Mouse (Mus musculus) forebrain, embryonic 14.5 days (tissue): ENCODE measurements at regions not wholly inside any gene's neighbourhood (a gene's known extent, or its start where the extent isn't known, plus 50 kb on each side); places are given as distances from the start of the nearest gene placed in this dataset.

Source experiments
- ATAC-seq: fragments of 200-750 bp; cut with Nextera tagmentation; 2 replicates; pipeline ENCODE4 v1.8.0; 2017; ENCODE audit warnings: mild to moderate bottlenecking, moderate library complexity
- DNase-seq: peaks from one replicate; pipeline ENCODE4 v3.0.0-alpha.2; 2015; ENCODE audit warnings: low spot score
- H3K27ac ChIP-seq: fragments of 300-500 bp; sonication (generic); 2 replicates; pipeline ENCODE4 v1.5.1; 2014; ENCODE audit warnings: low read depth, mild to moderate bottlenecking, control low read depth, low read length, moderate library complexity
- H3K27me3 ChIP-seq: fragments of 300-500 bp; sonication (generic); replicated peaks from 2 replicates; pipeline ENCODE4 v1.6.1; 2014; ENCODE audit warnings: low read length, control low read depth, mixed read lengths; ENCODE audit not compliant: control insufficient read depth, insufficient read depth
- H3K36me3 ChIP-seq: fragments of 300-500 bp; sonication (generic); 2 replicates; pipeline ENCODE4 v1.6.1; 2014; ENCODE audit warnings: low read length, control low read depth; ENCODE audit not compliant: control insufficient read depth, insufficient read depth
- H3K4me1 ChIP-seq: fragments of 300-500 bp; sonication (generic); 2 replicates; pipeline ENCODE4 v1.6.1; 2014; ENCODE audit warnings: antibody characterized with exemption, low read length, control low read depth; ENCODE audit not compliant: control insufficient read depth, insufficient read depth
- H3K4me2 ChIP-seq: fragments of 300-500 bp; sonication (generic); 2 replicates; pipeline ENCODE4 v1.6.1; 2014; ENCODE audit warnings: mild to moderate bottlenecking, control low read depth, low read length
- H3K4me3 ChIP-seq: fragments of 300-500 bp; sonication (generic); 2 replicates; pipeline ENCODE4 v1.5.1; 2014; ENCODE audit warnings: low read depth, low read length, control low read depth
- H3K9ac ChIP-seq: fragments of 300-500 bp; sonication (generic); 2 replicates; pipeline ENCODE4 v1.6.1; 2014; ENCODE audit warnings: mild to moderate bottlenecking, low read length, control low read depth, moderate library complexity
- H3K9me3 ChIP-seq: fragments of 300-500 bp; sonication (generic); replicated peaks from 2 replicates; pipeline ENCODE4 v1.6.1; 2016; ENCODE audit warnings: low read length, control low read depth, mixed read lengths; ENCODE audit not compliant: control insufficient read depth
- WGBS: fragments of 180-500 bp; shearing (Covaris S2); extraction: QIAGEN DNeasy Blood & Tissue Kit; methylation state at CpG from one replicate; pipeline ENCODE4 v1.1.7; 2014; 5-methylcytosine and 5-hydroxymethylcytosine counted together

DNA sequence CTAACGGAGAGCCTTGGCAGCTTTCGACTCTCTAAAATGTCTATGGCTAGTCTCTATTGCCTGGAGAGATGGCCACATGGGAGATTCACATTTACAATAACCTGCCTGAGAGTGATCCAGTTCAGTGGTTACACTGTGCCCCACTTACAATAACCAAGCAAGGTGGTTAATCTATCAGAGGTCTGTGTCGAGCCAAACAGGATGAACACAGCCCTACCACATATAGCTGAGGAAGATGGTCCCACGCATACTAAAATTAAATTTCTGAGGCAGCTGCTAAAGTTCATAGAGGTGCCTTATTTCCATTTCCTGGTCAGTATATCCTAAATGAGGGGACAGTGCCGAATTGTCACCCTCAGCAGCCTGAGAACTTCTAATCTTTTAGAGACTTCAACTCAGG, 56.3 kb upstream of the Chd2 start:
- no peak overlapping the region; the same call in 1 of the 2 replicates for H3K27ac ChIP-seq
- ATAC-seq, result no peak
- DNase-seq, result no peak
- no peaks in the 10 kb centered on the region for H3K9me3 ChIP-seq
- no peak overlapping the region for H3K4me3 ChIP-seq
- no peaks in the 10 kb centered on the region for H3K36me3 ChIP-seq
- peaks cover 28% of the 10 kb centered on the region for H3K4me1 ChIP-seq
- H3K27me3 ChIP-seq, result no peaks in the 10 kb centered on the region
- H3K9ac ChIP-seq, result no peak overlapping the region
- WGBS, result 84% methylated on average over 5 of the region's 5 CpGs
- H3K4me2 ChIP-seq, result no peak overlapping the region

DNA sequence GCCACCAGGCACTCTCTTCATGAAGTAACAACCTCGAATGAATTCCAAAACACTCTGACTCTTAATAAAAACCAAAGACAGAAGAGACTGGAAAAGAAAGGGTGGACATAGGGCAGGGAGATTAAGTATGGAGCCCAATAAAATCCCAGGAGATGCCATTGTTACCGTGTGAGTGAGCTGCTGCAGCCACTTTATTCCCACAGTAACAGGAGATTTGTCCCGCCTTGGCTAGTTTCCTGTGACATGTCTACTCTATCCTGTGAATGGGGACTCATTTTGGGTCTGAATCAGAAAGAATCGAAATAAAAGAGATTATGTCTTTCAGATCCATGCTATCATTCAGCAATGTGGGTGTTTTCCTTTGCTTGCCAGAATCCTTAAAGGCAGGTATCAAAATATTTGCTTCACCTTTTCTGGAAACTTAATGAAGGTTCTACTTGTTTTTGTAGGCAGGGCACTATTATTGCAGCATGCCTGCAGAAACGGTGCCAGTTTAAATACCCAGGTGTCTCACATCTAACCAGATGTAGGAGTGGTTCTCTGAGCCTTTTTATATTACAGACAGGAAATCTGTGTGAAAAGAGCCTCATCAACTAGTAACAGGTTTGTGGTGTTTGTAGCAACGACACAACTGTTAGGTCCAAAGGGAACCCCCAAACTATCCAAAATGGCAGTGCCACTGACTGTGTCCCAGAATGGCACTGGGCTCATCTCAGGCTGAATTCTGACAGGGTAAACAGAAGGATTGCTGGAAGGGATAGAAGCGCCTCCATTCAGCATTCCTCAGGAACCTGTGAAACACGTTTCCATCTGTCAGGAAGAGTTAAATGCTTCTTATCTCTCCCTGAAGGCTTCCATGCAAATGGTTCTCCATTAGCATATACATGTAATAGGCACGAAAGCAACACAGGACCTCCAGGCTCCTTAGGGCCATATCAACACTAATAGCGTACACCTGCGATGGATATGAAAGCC, 55.5 kb upstream of the Chd2 start:
- Histone ChIP-seq H3K27ac (peak overlapping the region; percentile 93; the same call in 1 of the 2 replicates), H3K4me1 (peaks cover 28% of the 10 kb centered on the region), H3K36me3 (no peaks in the 10 kb centered on the region), H3K27me3 (no peaks in the 10 kb centered on the region), H3K9me3 (no peaks in the 10 kb centered on the region), H3K4me2 (no peak overlapping the region), H3K4me3 (no peak overlapping the region), H3K9ac (no peak overlapping the region)
- ATAC-seq, result no peak
- 41% methylated on average over 11 of the region's 11 CpGs for WGBS
- no peak for DNase-seq

DNA sequence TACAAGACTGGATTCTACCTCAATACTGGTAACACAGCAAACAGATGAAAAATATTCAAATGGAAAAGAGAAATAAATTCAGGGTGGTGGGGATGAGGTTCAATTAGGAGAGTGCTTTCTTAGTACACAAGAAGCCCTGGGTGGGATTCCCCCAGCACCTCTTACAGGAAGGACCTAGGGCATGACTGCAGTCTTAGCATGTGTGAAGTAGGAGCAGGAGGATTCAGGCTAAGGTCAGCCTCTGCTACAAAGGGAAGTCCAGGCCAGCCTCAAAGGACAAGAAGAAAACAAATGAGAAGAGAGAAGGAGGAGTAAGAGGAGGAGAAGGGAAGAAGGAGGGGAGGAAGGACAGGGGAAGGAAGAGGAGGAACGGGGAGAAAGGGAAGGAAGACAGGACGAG, 54.8 kb upstream of the Chd2 start:
- Histone ChIP-seq H3K4me1 (peaks cover 28% of the 10 kb centered on the region), H3K4me3 (no peak overlapping the region), H3K36me3 (no peaks in the 10 kb centered on the region), H3K27ac (peak overlapping the region; percentile 93; the same call in 1 of the 2 replicates), H3K27me3 (no peaks in the 10 kb centered on the region), H3K9ac (no peak overlapping the region), H3K9me3 (no peaks in the 10 kb centered on the region), H3K4me2 (peak overlapping the region; percentile 62; the same call in 1 of the 2 replicates)
- WGBS, result 48% methylated on average over 2 of the region's 2 CpGs
- no peak for DNase-seq
- no peak for ATAC-seq

DNA sequence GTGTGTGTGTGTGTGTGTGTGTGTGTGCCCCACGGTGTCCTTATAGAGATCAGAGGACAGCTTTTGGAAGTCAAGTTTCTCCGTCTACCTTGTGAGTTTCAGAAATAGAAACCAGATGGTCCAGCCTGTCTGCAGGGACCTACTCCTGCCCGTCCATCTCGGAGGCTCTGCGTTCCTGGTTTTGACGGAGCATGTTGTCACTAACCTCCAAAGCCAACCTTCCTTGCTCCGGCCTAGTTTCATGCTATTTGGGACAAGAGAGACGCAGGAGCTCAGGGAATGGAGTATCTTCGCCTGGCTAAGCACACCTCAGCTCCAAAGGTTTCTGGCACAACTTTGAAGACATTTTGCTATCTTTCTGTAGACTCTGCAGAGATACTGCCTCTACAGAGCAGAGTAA, 54.2 kb upstream of the Chd2 start:
- H3K27me3 ChIP-seq, result no peaks in the 10 kb centered on the region
- H3K4me1 ChIP-seq, result peaks cover 28% of the 10 kb centered on the region
- no peaks in the 10 kb centered on the region for H3K9me3 ChIP-seq
- WGBS, result 35% methylated on average over 9 of the region's 9 CpGs
- H3K4me2 ChIP-seq, result peak overlapping the region; percentile 62
- ATAC-seq, result 0 out of 2 replicates have a peak, but pooled peaks have one; percentile 8
- 0 out of 2 replicates have a peak overlapping the region, but pooled peaks have one; percentile 25 for H3K4me3 ChIP-seq
- DNase-seq, result no peak
- no peaks in the 10 kb centered on the region for H3K36me3 ChIP-seq
- peak overlapping the region; percentile 65 for H3K9ac ChIP-seq
- H3K27ac ChIP-seq, result peak overlapping the region; percentile 93

DNA sequence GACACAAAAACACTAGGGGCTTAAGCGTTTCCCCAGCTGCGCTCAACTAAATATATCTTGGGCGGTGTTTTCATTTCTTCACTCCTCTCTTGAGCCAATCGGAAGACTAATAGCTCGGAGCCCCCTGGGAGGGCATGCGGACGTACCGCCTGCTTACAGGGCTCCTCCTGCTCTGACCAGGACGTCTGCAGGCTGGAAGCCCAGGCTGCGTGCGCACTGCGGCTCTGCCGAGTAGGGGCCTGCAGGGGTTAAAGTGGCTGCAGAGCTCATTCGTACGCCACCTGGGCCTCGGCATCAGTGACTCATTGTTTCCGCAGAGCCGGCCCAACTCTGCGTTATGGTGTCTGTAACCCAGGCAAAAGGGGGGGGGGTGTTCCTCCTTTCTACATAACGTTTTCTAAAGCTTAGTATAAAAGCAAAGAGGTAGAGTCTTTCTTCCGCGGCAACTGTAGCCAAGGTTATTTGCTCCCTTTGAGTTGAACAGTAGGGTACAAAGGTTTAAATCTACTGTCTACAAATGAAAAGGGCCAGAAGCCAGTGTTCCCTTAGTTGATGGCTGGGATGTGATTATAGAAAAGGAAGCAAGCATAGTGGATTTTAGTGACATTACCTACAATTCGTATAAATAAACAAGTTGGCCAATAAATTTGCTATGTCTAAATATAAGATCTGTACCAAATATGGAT, 53.7 kb upstream of the Chd2 start:
- WGBS, result 2% methylated on average over 23 of the region's 23 CpGs
- Histone ChIP-seq H3K27me3 (no peaks in the 10 kb centered on the region), H3K4me3 (peak overlapping the region; percentile 25), H3K9ac (peak overlapping the region; percentile 65), H3K4me1 (peaks cover 28% of the 10 kb centered on the region), H3K36me3 (no peaks in the 10 kb centered on the region), H3K27ac (peak overlapping the region; percentile 93), H3K9me3 (no peaks in the 10 kb centered on the region), H3K4me2 (peak overlapping the region; percentile 62)
- DNase-seq (peak; percentile 96), ATAC-seq (peak; percentile 97)

DNA sequence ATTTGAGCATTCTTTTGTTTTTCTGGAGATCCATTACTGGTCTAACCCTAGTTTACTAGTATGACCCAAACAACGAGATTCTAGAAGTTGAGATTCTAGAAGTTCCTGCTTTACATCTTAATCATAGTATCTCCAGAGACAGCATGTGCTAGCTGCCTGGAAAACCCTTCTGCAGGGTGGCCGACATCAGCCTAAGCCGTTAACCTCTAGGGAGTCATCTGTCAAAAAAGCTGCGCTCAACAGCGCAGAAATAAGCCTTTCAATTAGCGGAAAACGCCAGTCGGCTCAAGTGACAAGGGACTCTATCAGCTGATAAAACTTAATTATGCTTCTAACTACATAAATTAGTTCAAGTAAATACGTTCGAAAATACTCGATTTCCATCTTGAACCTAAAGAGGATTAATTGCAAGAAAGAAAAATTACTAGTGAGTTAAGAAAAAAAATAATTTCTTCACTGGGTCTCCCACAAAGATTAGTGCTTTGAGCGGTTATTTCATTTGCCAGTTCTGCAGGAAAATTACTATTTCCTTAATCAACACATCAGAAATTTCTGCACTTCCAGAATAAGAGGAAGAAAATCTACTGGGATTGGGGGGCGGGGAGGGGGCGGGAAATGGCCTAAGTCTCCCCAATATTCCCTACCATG, 53.0 kb upstream of the Chd2 start:
- Histone ChIP-seq H3K9me3 (no peaks in the 10 kb centered on the region), H3K4me1 (peaks cover 28% of the 10 kb centered on the region), H3K36me3 (no peaks in the 10 kb centered on the region), H3K9ac (peak overlapping the region; percentile 65), H3K27me3 (no peaks in the 10 kb centered on the region), H3K27ac (peak overlapping the region; percentile 93), H3K4me3 (peak overlapping the region; percentile 25), H3K4me2 (peak overlapping the region; percentile 62)
- DNase-seq (peak; percentile 72), ATAC-seq (peak; percentile 47)
- WGBS, result under 1% methylated on average over 14 of the region's 14 CpGs

DNA sequence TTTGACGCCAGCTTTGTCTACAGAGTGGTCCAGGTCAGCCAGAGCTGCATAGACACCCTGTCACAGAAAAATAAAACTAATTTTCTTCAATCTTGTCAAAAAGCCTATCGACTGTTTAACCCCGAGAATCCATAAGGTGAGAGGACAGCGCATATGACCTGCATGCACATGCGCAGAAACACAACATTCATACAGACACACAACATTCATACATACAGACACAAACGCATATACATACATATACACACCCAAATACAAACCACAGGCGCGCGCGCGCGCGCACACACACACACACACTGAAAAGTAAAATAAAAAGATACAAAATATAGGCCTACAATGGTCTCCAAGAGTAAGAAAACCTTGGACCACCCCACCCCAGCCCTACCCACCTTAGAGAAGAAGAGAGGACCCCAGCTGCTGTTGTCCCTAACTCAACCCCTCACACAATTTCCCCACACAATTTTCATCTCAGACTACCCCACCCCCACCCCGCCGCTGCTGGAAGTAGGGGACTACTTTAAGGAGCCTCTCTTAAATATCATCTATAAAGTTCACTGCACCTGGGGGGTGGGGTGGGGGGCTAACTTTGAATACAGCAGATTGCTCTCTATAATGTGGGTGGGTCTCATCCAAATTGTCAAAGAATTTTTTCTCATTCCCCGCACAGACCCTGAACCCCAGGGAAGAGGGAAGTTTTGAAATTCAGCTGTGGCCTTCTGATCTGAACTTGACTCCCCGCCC, 52.2 kb upstream of the Chd2 start:
- H3K4me3 ChIP-seq, result no peak overlapping the region
- DNase-seq, result no peak
- no peak for ATAC-seq
- 75% methylated on average over 17 of the region's 17 CpGs for WGBS
- no peaks in the 10 kb centered on the region for H3K27me3 ChIP-seq
- no peak overlapping the region for H3K4me2 ChIP-seq
- H3K36me3 ChIP-seq, result no peaks in the 10 kb centered on the region
- peaks cover 31% of the 10 kb centered on the region for H3K4me1 ChIP-seq
- H3K27ac ChIP-seq, result no peak overlapping the region
- H3K9ac ChIP-seq, result no peak overlapping the region
- no peaks in the 10 kb centered on the region for H3K9me3 ChIP-seq

DNA sequence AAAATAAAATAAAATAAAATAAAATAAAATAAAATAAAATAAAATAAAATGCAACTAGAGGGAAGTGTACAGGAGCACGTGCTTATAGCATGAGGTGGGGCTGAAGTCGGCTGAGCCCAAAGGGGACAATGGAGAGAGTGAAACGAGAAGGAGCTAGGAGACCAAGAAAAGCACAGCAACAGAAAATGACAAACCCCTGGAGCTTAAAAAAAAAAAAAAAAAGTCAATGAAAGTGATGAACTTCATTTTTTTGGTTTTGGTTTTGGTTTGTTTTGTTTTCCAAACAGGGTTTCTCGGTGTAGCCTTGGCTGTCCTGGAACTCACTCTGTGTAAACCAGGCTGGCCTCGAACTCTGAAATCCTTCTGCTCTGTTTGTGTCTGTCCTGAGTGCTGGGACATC, 51.2 kb upstream of the Chd2 start:
- Histone ChIP-seq H3K9ac (no peak overlapping the region), H3K27ac (no peak overlapping the region), H3K4me3 (no peak overlapping the region), H3K36me3 (no peaks in the 10 kb centered on the region), H3K27me3 (no peaks in the 10 kb centered on the region), H3K9me3 (no peaks in the 10 kb centered on the region), H3K4me1 (peaks cover 31% of the 10 kb centered on the region), H3K4me2 (no peak overlapping the region)
- ATAC-seq (no peak), DNase-seq (no peak)
- WGBS, result 87% methylated on average over 5 of the region's 5 CpGs
